Mouse (Mus musculus) midbrain, embryonic 14.5 days (tissue): Measurements from ENCODE around the gene Tmem185b. TPM values are rescaled to one million over a fixed set of nuclear protein-coding genes. Genes with fewer than 3 reads are reported as not detected.

ENCODE experiments used
- ATAC-seq: fragments of 200-750 bp; cut with Nextera tagmentation; 2 replicates; pipeline ENCODE4 v1.8.0; 2017; ENCODE audit warnings: moderate number of reproducible peaks, moderate library complexity; ENCODE audit not compliant: low FRiP score, low TSS enrichment
- DNase-seq: peaks from one replicate; pipeline ENCODE4 v3.0.0-alpha.2; 2015
- H3K27ac ChIP-seq: fragments of 300-500 bp; sonication (generic); replicated peaks from 2 replicates; pipeline ENCODE4 v1.5.1; 2014; ENCODE audit warnings: mild to moderate bottlenecking, low read depth, low read length, moderate library complexity
- H3K27me3 ChIP-seq: fragments of 300-500 bp; sonication (generic); 2 replicates; pipeline ENCODE4 v1.6.1; 2014; ENCODE audit warnings: low read length, control low read depth, mixed read lengths; ENCODE audit not compliant: control insufficient read depth, insufficient read depth
- H3K36me3 ChIP-seq: fragments of 300-500 bp; sonication (generic); 2 replicates; pipeline ENCODE4 v1.6.1; 2014; ENCODE audit warnings: low read length, control low read depth; ENCODE audit not compliant: control insufficient read depth, insufficient read depth
- H3K4me1 ChIP-seq: fragments of 300-500 bp; sonication (generic); 2 replicates; pipeline ENCODE4 v1.6.1; 2014; ENCODE audit warnings: mild to moderate bottlenecking, antibody characterized with exemption, low read length, control low read depth; ENCODE audit not compliant: control insufficient read depth, insufficient read depth
- H3K4me2 ChIP-seq: fragments of 300-500 bp; sonication (generic); 2 replicates; pipeline ENCODE4 v1.6.1; 2014; ENCODE audit warnings: mild to moderate bottlenecking, low read length, moderate library complexity
- H3K4me3 ChIP-seq: fragments of 300-500 bp; sonication (generic); replicated peaks from 2 replicates; pipeline ENCODE4 v1.5.1; 2014; ENCODE audit warnings: low read depth, low read length
- H3K9ac ChIP-seq: fragments of 300-500 bp; sonication (generic); replicated peaks from 2 replicates; pipeline ENCODE4 v1.6.1; 2014; ENCODE audit warnings: mild to moderate bottlenecking, low read length, moderate library complexity
- H3K9me3 ChIP-seq: fragments of 300-500 bp; sonication (generic); 2 replicates; pipeline ENCODE4 v1.6.1; 2016; ENCODE audit warnings: low read length, control low read depth, mixed read lengths; ENCODE audit not compliant: control insufficient read depth
- WGBS: fragments of 180-500 bp; shearing (Covaris S2); extraction: QIAGEN DNeasy Blood & Tissue Kit; methylation state at CpG from one replicate; pipeline ENCODE4 v1.1.7; 2014; 5-methylcytosine and 5-hydroxymethylcytosine counted together
- polyA plus RNA-seq: library from polyadenylated mRNA; unstranded; fragments of >200 nt; fragmentation: Nextera tagmentation; extraction: Ambion mirVana; gene quantifications from 2 replicates; pipeline ENCODE4 v1.2.1, GENCODE M21; 2014

The Tmem185b gene
- polyA plus RNA-seq, 1 experiment from 2014 or later: 19.8 TPM

DNA sequence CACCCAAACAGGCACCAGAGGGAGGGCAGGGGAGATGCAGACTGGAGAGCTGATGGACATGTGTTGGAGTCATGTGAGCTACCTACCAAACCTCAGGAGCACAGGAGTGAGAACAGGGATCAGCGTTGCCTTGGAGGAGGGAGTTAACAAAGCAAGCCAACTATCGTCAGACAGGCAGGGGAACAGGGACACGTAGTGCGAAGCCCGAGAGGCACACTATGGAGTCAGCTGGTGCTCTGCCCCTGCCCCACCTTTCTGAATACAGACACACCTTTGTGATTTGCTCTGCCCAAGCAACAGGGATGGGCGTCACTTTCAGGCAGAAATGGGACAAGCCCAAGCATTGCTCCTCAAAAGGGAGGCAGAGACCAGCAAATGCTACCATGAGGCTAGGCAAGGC lies 11.7 kb downstream of the Tmem185b start:
- Histone ChIP-seq H3K4me3 (no peak overlapping the region), H3K9me3 (no peaks in the 10 kb centered on the region), H3K4me1 (no peaks in the 10 kb centered on the region), H3K9ac (no peak overlapping the region), H3K36me3 (no peaks in the 10 kb centered on the region), H3K4me2 (no peak overlapping the region), H3K27ac (no peak overlapping the region), H3K27me3 (no peaks in the 10 kb centered on the region)
- WGBS: 91% methylated on average over 6 of the region's 6 CpGs
- DNase-seq (no peak), ATAC-seq (no peak)

DNA sequence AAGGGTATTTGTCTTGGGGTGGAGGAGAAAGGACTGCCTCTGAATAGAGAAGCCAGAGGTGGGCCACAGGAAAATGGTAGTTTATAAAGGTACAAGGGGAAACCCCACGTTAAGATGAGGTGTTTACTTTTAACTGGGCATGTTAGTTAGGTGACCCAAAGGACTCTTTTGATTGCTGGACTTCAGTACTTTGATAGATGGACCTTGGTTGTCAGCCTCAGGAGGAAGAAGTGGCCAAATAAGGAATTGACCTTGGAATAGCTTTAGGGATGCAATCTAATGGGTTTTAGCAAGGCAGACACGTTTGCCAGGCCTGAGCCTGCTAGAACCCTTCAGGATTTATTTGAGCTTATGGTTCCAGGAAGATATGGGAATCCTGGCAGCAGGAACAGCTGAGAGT lies 13.3 kb downstream of the Tmem185b start:
- Histone ChIP-seq H3K27ac (no peak overlapping the region), H3K9me3 (no peaks in the 10 kb centered on the region), H3K9ac (no peak overlapping the region), H3K27me3 (no peaks in the 10 kb centered on the region), H3K36me3 (no peaks in the 10 kb centered on the region), H3K4me2 (no peak overlapping the region), H3K4me1 (no peaks in the 10 kb centered on the region), H3K4me3 (no peak overlapping the region)
- 90% methylated on average over 2 of the region's 2 CpGs for WGBS
- DNase-seq: no peak
- no peak for ATAC-seq

DNA sequence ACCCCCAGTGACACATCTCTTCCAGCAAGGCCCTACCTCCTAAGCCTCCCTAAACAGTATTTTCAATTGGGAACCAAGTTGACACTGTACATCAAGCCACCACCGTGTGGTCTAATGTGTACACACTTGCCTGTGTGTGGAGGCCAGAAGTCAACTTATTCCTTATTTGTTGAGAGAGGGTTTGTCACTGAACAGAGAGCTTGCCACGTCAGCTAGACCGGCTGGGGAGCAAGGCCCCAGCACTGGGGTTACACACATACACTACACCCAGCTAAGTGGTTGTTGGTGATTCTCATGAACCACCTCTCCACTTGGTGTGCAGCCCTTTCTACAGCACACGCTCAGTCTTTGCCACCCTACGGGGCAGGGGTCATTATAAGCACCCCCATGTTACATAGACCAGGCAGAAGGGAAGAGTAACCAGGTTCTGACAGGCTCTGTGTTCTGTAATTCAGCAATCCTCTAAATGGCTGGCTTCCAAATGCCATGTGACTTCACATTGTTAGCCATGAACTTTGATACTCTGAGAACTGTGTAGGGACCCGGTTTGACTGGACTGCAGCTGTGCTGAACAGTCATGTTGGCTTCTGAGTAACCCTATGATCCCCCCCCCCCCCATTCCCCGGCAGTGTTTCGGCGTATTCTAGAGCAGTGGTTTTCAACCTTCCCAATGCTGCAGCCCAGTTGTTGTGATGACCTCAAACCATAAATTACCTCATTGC lies 15.0 kb downstream of the Tmem185b start:
- WGBS: 92% methylated on average over 9 of the region's 9 CpGs
- no peak overlapping the region for H3K4me3 ChIP-seq
- H3K36me3 ChIP-seq: peaks cover 4% of the 10 kb centered on the region; the same call in 1 of the 2 replicates
- no peaks in the 10 kb centered on the region for H3K9me3 ChIP-seq
- no peak overlapping the region for H3K4me2 ChIP-seq
- no peaks in the 10 kb centered on the region for H3K27me3 ChIP-seq
- no peak for ATAC-seq
- no peak overlapping the region for H3K27ac ChIP-seq
- no peaks in the 10 kb centered on the region for H3K4me1 ChIP-seq
- DNase-seq: no peak
- no peak overlapping the region for H3K9ac ChIP-seq

DNA sequence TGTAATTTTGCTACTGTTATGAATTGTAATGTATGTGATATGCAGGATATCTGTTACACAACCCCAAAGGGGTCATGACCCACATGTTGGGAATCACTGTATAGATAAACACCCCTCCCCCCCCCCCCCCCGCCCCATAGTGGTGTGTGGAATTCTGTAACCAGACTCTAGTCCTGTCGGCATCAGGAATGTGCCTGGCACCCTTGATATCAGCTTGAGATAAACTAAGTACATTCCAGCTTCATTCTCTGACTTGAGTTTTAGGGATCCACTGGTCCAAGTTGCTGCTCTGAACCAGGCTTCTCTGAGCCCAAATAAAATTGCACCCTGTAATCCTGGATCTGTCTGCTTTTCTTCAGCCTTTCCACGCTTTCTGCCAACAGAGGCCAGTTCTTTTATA lies 15.6 kb downstream of the Tmem185b start:
- Histone ChIP-seq H3K4me1 (no peaks in the 10 kb centered on the region), H3K9ac (no peak overlapping the region), H3K4me2 (no peak overlapping the region), H3K27me3 (no peaks in the 10 kb centered on the region), H3K27ac (no peak overlapping the region), H3K9me3 (no peaks in the 10 kb centered on the region), H3K36me3 (peaks cover 4% of the 10 kb centered on the region; the same call in 1 of the 2 replicates), H3K4me3 (no peak overlapping the region)
- DNase-seq (no peak), ATAC-seq (no peak)
- WGBS: 96% methylated on average over 3 of the region's 3 CpGs

DNA sequence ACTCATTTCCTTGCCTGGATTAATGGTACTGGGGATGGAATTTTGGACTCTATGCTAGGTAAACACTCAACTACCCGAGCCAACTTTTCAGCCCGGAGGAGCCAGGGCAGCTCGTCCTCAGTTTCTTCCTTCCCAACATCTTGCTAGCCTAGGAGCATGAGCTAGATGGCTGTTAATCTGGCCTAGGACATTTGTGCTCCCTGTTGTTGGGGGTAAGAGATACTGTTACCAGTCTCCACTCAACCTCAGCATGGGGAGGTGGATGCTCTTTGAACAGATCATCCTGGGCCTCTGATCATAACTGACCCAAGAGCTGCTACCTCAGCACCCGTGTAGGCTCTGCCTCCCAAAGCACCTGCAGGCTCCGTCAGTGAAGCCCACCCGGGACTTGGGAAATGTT lies 17.4 kb downstream of the Tmem185b start:
- Histone ChIP-seq H3K36me3 (peaks cover 10% of the 10 kb centered on the region), H3K9ac (no peak overlapping the region), H3K9me3 (no peaks in the 10 kb centered on the region), H3K4me3 (no peak overlapping the region), H3K4me2 (no peak overlapping the region), H3K27ac (no peak overlapping the region), H3K4me1 (no peaks in the 10 kb centered on the region), H3K27me3 (no peaks in the 10 kb centered on the region)
- ATAC-seq: no peak
- 92% methylated on average over 6 of the region's 6 CpGs for WGBS
- DNase-seq: no peak

DNA sequence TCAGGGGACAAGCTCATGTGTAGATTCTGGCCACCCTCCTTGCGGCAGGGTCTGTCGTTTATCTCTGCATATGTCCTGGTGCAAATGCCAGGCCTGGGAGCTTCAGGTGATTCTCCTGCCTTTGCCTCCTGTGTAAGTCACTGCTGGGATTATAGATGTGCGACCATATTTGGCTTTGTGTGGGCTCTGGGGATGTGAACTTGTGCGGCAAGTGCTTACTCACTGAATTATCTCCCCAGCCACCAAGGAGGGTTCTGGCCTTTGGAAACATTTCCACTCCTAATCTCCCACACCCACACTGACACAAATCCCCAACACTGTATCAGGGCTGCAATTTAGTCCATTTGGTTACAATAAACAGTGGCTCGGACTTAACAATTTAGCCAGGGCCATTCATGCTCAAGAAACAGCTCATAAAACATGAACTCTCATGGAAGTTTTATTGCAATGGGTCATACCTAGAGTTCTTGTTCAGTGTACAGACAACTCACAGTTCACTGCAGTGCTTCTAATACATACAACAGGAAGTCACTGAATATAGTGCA lies 18.7 kb downstream of the Tmem185b start:
- Histone ChIP-seq H3K27me3 (no peaks in the 10 kb centered on the region), H3K36me3 (peaks cover 12% of the 10 kb centered on the region), H3K27ac (no peak overlapping the region), H3K4me3 (no peak overlapping the region), H3K4me2 (no peak overlapping the region), H3K9me3 (no peaks in the 10 kb centered on the region), H3K4me1 (no peaks in the 10 kb centered on the region), H3K9ac (no peak overlapping the region)
- DNase-seq (no peak), ATAC-seq (no peak)
- WGBS: 93% methylated on average over 5 of the region's 5 CpGs

DNA sequence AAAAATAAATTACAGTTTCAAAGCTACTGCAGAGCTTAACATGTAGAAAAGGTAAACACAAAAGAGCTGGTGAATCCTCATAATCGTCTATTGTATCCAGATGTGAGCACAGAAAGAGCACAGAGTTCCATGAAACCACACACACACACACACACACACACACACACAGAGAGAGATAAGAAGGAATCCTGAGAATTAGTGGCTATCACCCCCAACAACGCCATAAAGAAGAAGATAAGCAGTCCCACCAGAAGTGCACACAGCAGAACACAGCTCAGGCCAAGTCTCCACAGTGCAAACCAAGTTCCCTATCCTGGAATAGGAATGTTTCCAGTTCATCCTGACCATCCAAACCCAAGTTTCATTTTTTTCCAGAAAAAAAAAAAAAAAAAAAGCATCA lies 19.2 kb downstream of the Tmem185b start:
- H3K27me3 ChIP-seq: no peaks in the 10 kb centered on the region
- 91% methylated on average over 2 of the region's 2 CpGs for WGBS
- no peak overlapping the region for H3K4me3 ChIP-seq
- no peak overlapping the region for H3K4me2 ChIP-seq
- H3K9me3 ChIP-seq: no peaks in the 10 kb centered on the region
- H3K4me1 ChIP-seq: no peaks in the 10 kb centered on the region
- H3K9ac ChIP-seq: no peak overlapping the region
- H3K27ac ChIP-seq: no peak overlapping the region
- no peak for DNase-seq
- ATAC-seq: no peak
- H3K36me3 ChIP-seq: peaks cover 12% of the 10 kb centered on the region

DNA sequence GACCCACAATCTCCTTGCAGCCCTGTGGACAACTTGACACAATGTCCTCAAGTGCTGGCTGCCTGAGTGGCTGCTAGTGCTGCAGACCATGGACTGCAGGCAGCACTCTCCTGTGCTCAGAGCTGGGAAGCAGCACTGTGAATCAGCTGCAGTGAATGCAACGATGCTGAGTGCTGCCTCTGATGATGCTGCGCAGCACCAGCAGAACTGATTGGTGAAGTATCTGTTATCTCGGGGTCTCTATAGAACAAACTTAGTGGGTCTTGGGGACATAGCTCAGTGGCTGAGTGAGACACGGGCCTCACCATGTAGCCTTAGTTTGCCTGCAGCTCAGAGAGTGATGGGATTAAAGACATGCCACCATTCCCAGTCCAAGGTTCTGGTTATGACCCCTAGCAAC lies 19.7 kb downstream of the Tmem185b start:
- DNase-seq: no peak
- Histone ChIP-seq H3K9me3 (no peaks in the 10 kb centered on the region), H3K9ac (no peak overlapping the region), H3K4me3 (no peak overlapping the region), H3K27ac (no peak overlapping the region), H3K27me3 (no peaks in the 10 kb centered on the region), H3K4me2 (no peak overlapping the region), H3K4me1 (no peaks in the 10 kb centered on the region), H3K36me3 (peaks cover 12% of the 10 kb centered on the region)
- WGBS: 91% methylated on average over 4 of the region's 4 CpGs
- ATAC-seq: no peak

DNA sequence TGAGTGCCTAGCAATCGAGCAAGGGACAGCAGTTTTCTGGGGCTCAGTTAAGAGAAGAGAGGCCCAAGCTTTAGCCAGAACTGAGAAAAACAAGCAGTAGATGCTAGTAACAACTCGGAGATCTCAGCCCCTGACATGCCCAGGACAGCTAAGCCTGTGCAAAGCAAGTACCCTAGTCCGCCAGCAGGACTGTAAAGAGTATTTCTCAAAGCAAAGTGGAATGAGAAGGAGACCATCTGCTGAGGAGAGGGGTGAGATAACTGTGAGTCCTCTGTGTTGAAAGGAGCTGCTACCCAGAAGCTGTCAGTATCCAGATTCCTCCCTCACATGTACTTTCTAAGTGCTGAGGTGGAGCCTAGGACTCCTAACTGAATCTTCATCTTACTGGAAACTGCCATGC lies 20.5 kb downstream of the Tmem185b start:
- no peak for ATAC-seq
- H3K4me2 ChIP-seq: no peak overlapping the region
- no peak for DNase-seq
- H3K9me3 ChIP-seq: no peaks in the 10 kb centered on the region
- no peaks in the 10 kb centered on the region for H3K4me1 ChIP-seq
- WGBS: 92% methylated on average over 3 of the region's 3 CpGs
- no peak overlapping the region for H3K27ac ChIP-seq
- no peak overlapping the region for H3K9ac ChIP-seq
- H3K27me3 ChIP-seq: no peaks in the 10 kb centered on the region
- H3K36me3 ChIP-seq: peaks cover 16% of the 10 kb centered on the region
- H3K4me3 ChIP-seq: no peak overlapping the region
